ENCODE assay signal across 25 mouse cellular contexts in genomic region chr17:34975581-34976492, GRCm38 (mm10). TPM values are rescaled to one million over a fixed set of nuclear protein-coding genes. Genes with fewer than 3 reads are reported as not detected.
A peak's percentile ranks its signal among the peaks of the same experiment; 100 is the strongest.
DNase-seq lines count a peak whose midpoint lies in the region; TF ChIP-seq lines count a peak whose summit lies in the region.
"Had no signal": no experiment of that assay in that cellular context is flagged by ENCODE, and none has a peak within 500 bp of the region (broad histone marks: within the 10 kb centered on the region; RNA-seq: fewer than 3 reads in every experiment).

No protein-coding gene starts in this region.

- peaks cover 16% of the 10 kb centered on the region; the same call in 1 of the 2 replicates for H3K4me1 ChIP-seq in kidney, adult 2 months (ENCODE audit: control insufficient read depth, insufficient read depth, low read length)

- DNase-seq in adrenal gland, adult 2 months, result peak; percentile 75
- no peak for DNase-seq in adrenal gland, postnatal 4 days (ENCODE audit: low spot score in 2 of 2)
- DNase-seq in kidney, adult 2 months, result no peak
- DNase-seq in kidney, adult 8-10 months, result no peak
- peak; percentile 40 for DNase-seq in 3T3-L1 (ENCODE audit: low read depth, low spot score)
- DNase-seq in NIH3T3 (ENCODE audit: low read depth), result peak; percentile 61
- no peak for DNase-seq in left cerebral cortex, adult 9 months (ENCODE audit: low spot score in 2 of 2)
- no peak for DNase-seq in gastrocnemius, adult 18-20 months (ENCODE audit: low spot score)
- DNase-seq: cerebellum, adult 11-12 months; cerebellum, adult 9-10 months; cerebellum, postnatal 25 days; gastrocnemius, postnatal 14 days; heart, adult 2 months; heart, postnatal 14 days had no signal

- TF ChIP-seq CTCF in kidney, adult 2 months (conservative IDR thresholded peaks at IDR 0.05; ENCODE audit: insufficient read depth, insufficient read length, low read depth, low read length), result no peak

- no peak overlapping the region for H3K4me3 ChIP-seq in kidney, adult 2 months (ENCODE audit: insufficient read depth, low read depth, low read length)
- H3K4me3 ChIP-seq: embryonic facial prominence, embryonic 12.5 days; forebrain, embryonic 12.5 days; heart, adult 2 months; heart, embryonic 15.5 days; hindbrain, embryonic 13.5 days had no signal

- peak overlapping the region; percentile 40; the same call in 1 of the 2 replicates for H3K27ac ChIP-seq in kidney, adult 2 months (ENCODE audit: insufficient read depth, low read depth, low read length)
- H3K27ac ChIP-seq: embryonic facial prominence, embryonic 12.5 days; forebrain, embryonic 12.5 days; heart, adult 2 months; heart, embryonic 15.5 days; hindbrain, embryonic 13.5 days; hindbrain, postnatal 0 days had no signal

- H3K36me3 ChIP-seq in kidney, adult 2 months (ENCODE audit: control insufficient read depth, insufficient read depth, low read length), result no peaks in the 10 kb centered on the region
- H3K36me3 ChIP-seq: embryonic facial prominence, embryonic 12.5 days; forebrain, embryonic 12.5 days; heart, embryonic 15.5 days; hindbrain, embryonic 13.5 days had no signal

- TF ChIP-seq POLR2A in kidney, adult 2 months (IDR thresholded peaks at IDR 0.05; ENCODE audit: low read depth, low read length), result no peak

- no peaks in the 10 kb centered on the region for H3K27me3 ChIP-seq in kidney, adult 2 months (replicated peaks; ENCODE audit: control insufficient read depth, insufficient read depth, low read length)
- H3K27me3 ChIP-seq: embryonic facial prominence, embryonic 12.5 days; heart, embryonic 15.5 days had no signal

- WGBS in kidney, adult 2 months, result 67% methylated on average over 3 of the region's 3 CpGs

RNA-seq across cellular contexts. Expression of gene Hspa1l, which starts 3.3 kb away (rescaled TPM):
- under 1 TPM; 0.28 to 0.29 TPM for total RNA-seq in adrenal gland, adult 2 months (2021)
- polyA plus RNA-seq in adrenal gland, adult 2 months (2012; rRNA removed), result 0.11 and 0.17 TPM in 2 replicates
- 1 to 10 TPM in 1 of 2 experiments, under 1 TPM in 1; 0.39 to 1.3 TPM for total RNA-seq in adrenal gland, postnatal 4 days (2021)
- polyA plus RNA-seq in kidney, adult 2 months (2012; rRNA removed), result 0.33 and 0.58 TPM in 2 replicates
- 10 to 100 TPM; 31.8 to 33.6 TPM for total RNA-seq in gastrocnemius, adult 18-20 months (2021)

RNA-seq across cellular contexts. Expression of gene Hspa1a, which starts 3.9 kb away (rescaled TPM):
- 100 to 1,000 TPM in 1 of 2 experiments, 10 to 100 TPM in 1; 16.3 to 253 TPM for total RNA-seq in adrenal gland, adult 2 months (2021)
- polyA plus RNA-seq in adrenal gland, adult 2 months (2012; rRNA removed), result 37.1 and 55.2 TPM in 2 replicates
- 10 to 100 TPM; 12.6 to 14.5 TPM for total RNA-seq in adrenal gland, postnatal 4 days (2021)
- polyA plus RNA-seq in kidney, adult 2 months (2012; rRNA removed), result 23.4 and 31.5 TPM in 2 replicates
- 10 to 100 TPM; 16.6 to 99.8 TPM for total RNA-seq in gastrocnemius, adult 18-20 months (2021)

RNA-seq across cellular contexts. Expression of gene Lsm2, which starts 5.8 kb away (rescaled TPM):
- total RNA-seq in adrenal gland, adult 2 months (2021), result 10 to 100 TPM; 32.9 to 45.8 TPM
- 82.4 and 84.8 TPM in 2 replicates for polyA plus RNA-seq in adrenal gland, adult 2 months (2012; rRNA removed)
- total RNA-seq in adrenal gland, postnatal 4 days (2021), result 10 to 100 TPM; 50.5 to 54.8 TPM
- 70.2 and 88.2 TPM in 2 replicates for polyA plus RNA-seq in kidney, adult 2 months (2012; rRNA removed)
- 10 to 100 TPM; 14.0 to 17.1 TPM for total RNA-seq in gastrocnemius, adult 18-20 months (2021)

RNA-seq across cellular contexts. Expression of gene Gm20481, which starts 6.1 kb away (rescaled TPM):
- under 1 TPM in 1 of 2 experiments, not detected in 1; 0.58 TPM for total RNA-seq in adrenal gland, adult 2 months (2021)
- polyA plus RNA-seq in adrenal gland, adult 2 months (2012; rRNA removed), result 1.1 and 1.2 TPM in 2 replicates
- not detected for total RNA-seq in adrenal gland, postnatal 4 days (2021)
- not detected in 2 replicates for polyA plus RNA-seq in kidney, adult 2 months (2012; rRNA removed)
- total RNA-seq in gastrocnemius, adult 18-20 months (2021), result not detected
- total RNA-seq: gastrocnemius, postnatal 14 days; heart, adult 2 months; heart, postnatal 14 days; hematopoietic stem cell, adult 5-6 weeks; hindbrain, postnatal 0 days had no signal
- polyA plus RNA-seq: C2C12; cortical plate, adult 2 months; embryonic facial prominence, embryonic 12.5 days; forebrain, embryonic 12.5 days; forebrain, embryonic 16.5 days; heart, adult 2 months; heart, embryonic 11.5 days; heart, embryonic 15.5 days; hindbrain, embryonic 13.5 days; hindbrain, postnatal 0 days; intestine, embryonic 14.5 days had no signal

RNA-seq across cellular contexts. Expression of gene Hspa1b, which starts 16.8 kb away (rescaled TPM):
- 100 to 1,000 TPM in 1 of 2 experiments, 10 to 100 TPM in 1; 36.3 to 634 TPM for total RNA-seq in adrenal gland, adult 2 months (2021)
- polyA plus RNA-seq in adrenal gland, adult 2 months (2012; rRNA removed), result 48.4 and 85.4 TPM in 2 replicates
- total RNA-seq in adrenal gland, postnatal 4 days (2021), result 10 to 100 TPM; 26.9 to 33.2 TPM
- 38.8 and 56.5 TPM in 2 replicates for polyA plus RNA-seq in kidney, adult 2 months (2012; rRNA removed)
- 10 to 100 TPM; 11.4 to 94.8 TPM for total RNA-seq in gastrocnemius, adult 18-20 months (2021)
- polyA plus RNA-seq: forebrain, embryonic 16.5 days had no signal

Comparison
In these comparisons a context has a peak if more than half of its experiments do, and no peak if none do; other contexts are left out.
1. DNase-seq: peak in adrenal gland, adult 2 months (single experiment), 3T3-L1 (single experiment) and NIH3T3 (single experiment); none in adrenal gland, postnatal 4 days (0 of 2), kidney, adult 2 months (single experiment), kidney, adult 8-10 months (0 of 2), left cerebral cortex, adult 9 months (0 of 2) and gastrocnemius, adult 18-20 months (single experiment).
2. RNA of gene Hspa1l, which starts 3.3 kb away (total RNA-seq): 31.8 to 33.6 TPM in gastrocnemius, adult 18-20 months; 0.39 to 1.3 TPM in adrenal gland, postnatal 4 days and 0.28 to 0.29 TPM in adrenal gland, adult 2 months; every median in the first group is over 10 times any median in the second.